Mouse (Mus musculus) spleen, adult 2 months (tissue): Measurements from ENCODE around the gene Adcy5. TPM values are rescaled to one million over a fixed set of nuclear protein-coding genes. Genes with fewer than 3 reads are reported as not detected.

Experiments
- DNase-seq, 2 experiments: peaks; one replicate each; pipeline versions ENCODE4 v3.0.0 to v3.0.0-alpha.2; 2012 to 2021; ENCODE audit warnings: low spot score in 2 of 2, low read depth in 1 of 2
- H3K27ac ChIP-seq: fragments of 200-500 bp; 2 replicates; pipeline ENCODE4 v1.5.1; 2012; ENCODE audit warnings: low read length, inconsistent platforms; ENCODE audit not compliant: insufficient read depth
- H3K27me3 ChIP-seq: fragments of 200-500 bp; 2 replicates; pipeline ENCODE4 v1.6.1; 2012; ENCODE audit warnings: mild to moderate bottlenecking, moderate library complexity, low read length, inconsistent platforms; ENCODE audit not compliant: control insufficient read depth, insufficient read depth
- H3K36me3 ChIP-seq: fragments of 200-500 bp; 2 replicates; pipeline ENCODE4 v1.6.1; 2012; ENCODE audit warnings: mild to moderate bottlenecking, low read length, inconsistent platforms; ENCODE audit not compliant: control insufficient read depth, insufficient read depth
- H3K4me1 ChIP-seq: fragments of 200-500 bp; 2 replicates; pipeline ENCODE4 v1.6.1; 2011; ENCODE audit warnings: inconsistent platforms; ENCODE audit not compliant: control insufficient read depth, insufficient read depth, insufficient read length
- H3K4me3 ChIP-seq: fragments of 200-500 bp; 2 replicates; pipeline ENCODE4 v1.5.1; 2011; ENCODE audit warnings: mild to moderate bottlenecking, inconsistent platforms; ENCODE audit not compliant: insufficient read depth, insufficient read length; ENCODE audit errors: extremely low read depth
- CTCF ChIP-seq: fragments of 200-500 bp; IDR thresholded peaks from 2 replicates; pipeline ENCODE4 v1.5.1; 2011; ENCODE audit warnings: mild to moderate bottlenecking, inconsistent platforms; ENCODE audit not compliant: insufficient read depth, insufficient read length, insufficient replicate concordance; ENCODE audit errors: extremely low read depth
- POLR2A ChIP-seq: fragments of 200-500 bp; IDR thresholded peaks from 2 replicates; pipeline ENCODE4 v1.6.1; 2011; ENCODE audit warnings: low read depth, low read length, inconsistent platforms
- WGBS: fragments of 180-500 bp; shearing (Covaris S2); methylation state at CpG from one replicate; pipeline ENCODE4 v1.1.7; 2018; 5-methylcytosine and 5-hydroxymethylcytosine counted together
- polyA plus RNA-seq: library from polyadenylated mRNA; depleted of rRNA; stranded (reverse); fragments of >200 nt; gene quantifications from 2 replicates; pipeline ENCODE4 v1.2.3, GENCODE M21; 2012

Adcy5 gene
- polyA plus RNA-seq, 1 experiment: 6.8 TPM

DNA sequence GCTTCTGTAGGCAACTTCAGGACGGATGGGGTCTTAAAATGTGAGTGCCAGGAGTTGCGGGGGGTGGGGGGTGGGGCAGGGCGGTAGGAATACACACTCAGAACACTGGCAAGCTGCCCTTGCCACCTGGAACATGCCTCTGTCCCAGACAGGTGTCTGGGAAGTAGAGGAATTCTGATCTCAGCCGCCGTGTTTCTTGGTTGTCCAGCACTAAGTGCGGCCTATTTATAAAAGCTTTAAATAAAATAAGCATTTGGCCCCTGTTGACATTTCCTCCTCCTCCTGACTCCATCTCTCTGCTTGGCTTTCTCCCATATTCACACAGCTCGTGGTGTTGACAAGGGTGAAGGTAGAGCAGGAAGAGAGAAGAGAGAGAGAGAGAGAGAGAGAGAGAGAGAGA lies 60.4 kb downstream of the Adcy5 start:
- no peaks in the 10 kb centered on the region for H3K4me1 ChIP-seq
- no peak overlapping the region for H3K4me3 ChIP-seq
- WGBS: 82% methylated on average over 7 of the region's 7 CpGs
- H3K27me3 ChIP-seq: no peaks in the 10 kb centered on the region
- TF ChIP-seq POLR2A: no peak
- H3K36me3 ChIP-seq: no peaks in the 10 kb centered on the region
- no peak for DNase-seq
- no peak overlapping the region for H3K27ac ChIP-seq

DNA sequence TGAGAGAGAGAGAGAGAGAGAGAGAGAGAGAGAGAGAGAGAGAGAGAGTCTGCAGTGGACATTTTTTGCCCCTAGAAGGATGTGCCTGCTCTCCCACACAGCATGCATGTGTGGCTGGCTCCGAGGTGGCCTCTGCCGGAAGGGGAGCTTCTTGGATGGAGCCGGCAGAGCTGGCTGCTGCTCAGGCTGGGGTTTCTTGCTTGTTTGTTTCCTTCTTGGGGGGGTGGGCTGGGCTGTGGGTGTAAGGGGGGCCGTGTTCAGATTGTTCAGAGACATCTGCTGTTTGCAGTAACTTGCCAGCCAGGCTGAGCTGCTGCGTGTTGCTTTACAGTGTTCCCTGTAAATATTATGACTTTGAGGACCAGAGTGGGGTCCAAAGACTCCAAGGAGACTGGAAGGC lies 60.8 kb downstream of the Adcy5 start:
- WGBS: 70% methylated on average over 5 of the region's 5 CpGs
- no peak overlapping the region for H3K27ac ChIP-seq
- H3K27me3 ChIP-seq: no peaks in the 10 kb centered on the region
- no peak for DNase-seq
- no peaks in the 10 kb centered on the region for H3K36me3 ChIP-seq
- no peak for TF ChIP-seq POLR2A
- TF ChIP-seq CTCF: no peak
- no peak overlapping the region for H3K4me3 ChIP-seq
- H3K4me1 ChIP-seq: no peaks in the 10 kb centered on the region

DNA sequence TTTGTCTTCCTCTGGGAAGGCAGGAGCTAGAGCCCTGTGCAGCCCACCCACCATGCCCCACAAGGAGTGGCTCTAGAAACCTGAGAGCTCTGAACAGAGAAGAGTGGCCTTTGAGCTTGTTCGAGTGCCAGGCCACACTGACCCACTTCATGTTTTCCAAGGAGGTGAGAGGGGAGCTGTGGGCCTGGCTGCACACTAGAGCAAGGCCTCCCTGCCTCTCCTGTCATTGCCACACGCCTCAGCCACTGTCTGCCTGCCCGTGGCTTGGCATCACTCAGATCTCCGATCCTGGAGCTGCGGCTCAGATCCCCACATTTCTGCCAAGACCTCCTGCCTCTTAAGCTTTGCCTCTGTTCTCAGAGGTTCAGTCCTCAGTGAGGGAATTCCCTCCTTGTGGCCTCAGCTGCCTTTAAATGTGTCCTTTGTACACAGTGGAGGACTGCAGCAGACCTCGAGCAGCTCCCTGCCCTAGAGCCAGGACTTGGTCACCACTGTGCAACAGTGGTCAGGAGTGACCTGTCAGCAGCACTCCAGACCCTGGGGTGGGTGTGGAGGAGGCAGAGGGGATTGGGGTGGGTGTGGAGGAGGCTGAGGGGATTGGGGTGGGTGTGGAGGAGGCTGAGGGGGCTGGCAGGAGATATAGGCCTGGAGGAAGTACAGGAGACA lies 62.3 kb downstream of the Adcy5 start:
- no peak overlapping the region for H3K4me3 ChIP-seq
- 88% methylated on average over 6 of the region's 6 CpGs for WGBS

DNA sequence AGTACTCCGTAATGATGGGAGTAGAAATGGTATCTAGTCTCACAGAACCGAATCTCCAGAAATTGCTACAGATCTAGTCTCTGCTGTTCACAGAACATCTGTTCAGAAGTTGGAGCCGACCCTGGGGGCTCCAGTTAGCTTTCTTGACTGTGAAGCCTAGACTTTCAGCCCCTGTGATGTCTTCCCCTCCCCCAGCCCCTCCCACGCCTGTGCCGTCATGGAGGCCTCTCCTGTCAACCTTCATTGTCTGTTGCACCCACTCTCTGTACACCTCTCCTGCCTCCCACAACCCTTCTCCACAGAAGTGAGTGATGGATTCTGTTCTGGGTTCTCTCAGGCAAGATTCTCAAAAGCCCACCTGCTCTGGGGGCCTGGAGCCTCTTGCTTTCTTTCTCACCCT lies 65.7 kb downstream of the Adcy5 start:
- H3K4me3 ChIP-seq: no peak overlapping the region
- no peak for DNase-seq
- H3K27ac ChIP-seq: no peak overlapping the region
- no peaks in the 10 kb centered on the region for H3K4me1 ChIP-seq
- TF ChIP-seq CTCF (no peak), POLR2A (no peak)
- H3K36me3 ChIP-seq: no peaks in the 10 kb centered on the region
- H3K27me3 ChIP-seq: no peaks in the 10 kb centered on the region
- 83% methylated on average over 5 of the region's 5 CpGs for WGBS

More for the DNA sequence above, 62.3 kb downstream of the Adcy5 start:
- TF ChIP-seq POLR2A (no peak), CTCF (no peak)
- no peak for DNase-seq
- Histone ChIP-seq H3K27ac (no peak overlapping the region), H3K36me3 (no peaks in the 10 kb centered on the region), H3K27me3 (no peaks in the 10 kb centered on the region), H3K4me1 (no peaks in the 10 kb centered on the region)

DNA sequence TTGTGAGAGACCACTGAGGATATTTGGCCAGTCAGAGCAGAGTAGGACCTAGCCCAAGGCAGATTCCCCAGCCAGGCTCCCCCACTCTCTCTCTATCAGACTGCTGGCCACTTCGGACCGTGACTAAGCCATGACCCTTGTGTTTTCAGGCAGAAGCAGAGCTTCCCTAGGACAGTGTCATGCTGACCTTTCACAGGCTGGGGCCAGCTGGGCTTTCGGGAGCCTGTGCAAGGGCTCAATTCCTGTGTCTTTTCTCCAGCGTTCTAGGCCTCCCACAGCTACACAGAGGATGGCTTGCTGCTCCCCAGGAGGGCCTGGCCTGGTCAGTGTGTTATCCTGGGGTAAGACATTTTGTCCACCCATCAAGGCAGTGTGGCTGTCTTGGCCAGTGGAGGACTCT lies 66.9 kb downstream of the Adcy5 start:
- 82% methylated on average over 4 of the region's 4 CpGs for WGBS
- Histone ChIP-seq H3K27ac (no peak overlapping the region), H3K36me3 (no peaks in the 10 kb centered on the region), H3K4me3 (no peak overlapping the region), H3K4me1 (no peaks in the 10 kb centered on the region), H3K27me3 (no peaks in the 10 kb centered on the region)
- no peak for TF ChIP-seq POLR2A
- no peak for DNase-seq

DNA sequence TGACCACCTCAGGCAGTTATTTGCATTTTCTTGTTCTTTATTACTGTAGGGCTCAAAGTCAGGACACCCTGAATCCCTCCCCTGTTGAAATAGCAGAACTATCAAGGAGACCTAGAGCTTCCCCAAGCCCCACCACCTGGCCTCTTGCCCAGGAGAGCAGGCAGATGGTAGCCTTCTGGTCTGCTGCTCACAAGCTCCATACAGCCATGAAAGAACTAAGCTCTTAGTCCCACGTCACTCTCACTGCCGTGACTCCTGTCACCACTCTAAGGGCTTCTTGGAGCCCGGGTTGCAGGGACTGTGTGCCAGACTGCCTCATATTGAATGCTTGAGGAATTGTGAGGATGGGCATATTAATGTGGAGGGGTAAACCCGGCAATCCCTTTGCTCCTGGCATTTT lies 69.3 kb downstream of the Adcy5 start:
- WGBS: 62% methylated on average over 4 of the region's 4 CpGs
- no peak for DNase-seq
- Histone ChIP-seq H3K36me3 (no peaks in the 10 kb centered on the region), H3K4me3 (no peak overlapping the region), H3K27me3 (no peaks in the 10 kb centered on the region), H3K27ac (no peak overlapping the region), H3K4me1 (no peaks in the 10 kb centered on the region)
- TF ChIP-seq CTCF (no peak), POLR2A (no peak)

DNA sequence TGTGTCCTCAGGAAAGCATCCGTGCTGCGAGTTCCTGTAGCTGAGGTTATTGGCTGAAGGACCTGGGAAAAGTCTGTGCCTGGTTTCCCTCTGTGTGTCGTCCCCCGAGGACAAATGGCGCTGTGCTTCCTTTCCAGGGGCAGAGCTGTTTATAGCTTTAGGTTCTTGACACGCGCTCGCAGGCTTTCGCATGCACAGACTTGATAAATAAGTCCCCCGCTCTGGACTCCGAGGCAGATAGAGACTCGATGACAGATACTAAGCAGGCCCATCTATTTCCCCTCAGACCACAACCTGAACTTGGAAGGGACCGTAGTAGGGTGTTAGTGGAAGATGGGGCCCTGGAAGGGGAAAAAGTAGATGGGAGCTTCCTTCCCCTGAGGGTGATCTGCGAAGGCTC lies 70.0 kb downstream of the Adcy5 start:
- no peak for DNase-seq
- Histone ChIP-seq H3K4me3 (no peak overlapping the region), H3K4me1 (peaks cover 3% of the 10 kb centered on the region; the same call in 1 of the 2 replicates), H3K36me3 (no peaks in the 10 kb centered on the region), H3K27me3 (no peaks in the 10 kb centered on the region), H3K27ac (no peak overlapping the region)
- 77% methylated on average over 14 of the region's 14 CpGs for WGBS
- TF ChIP-seq CTCF (no peak), POLR2A (no peak)

DNA sequence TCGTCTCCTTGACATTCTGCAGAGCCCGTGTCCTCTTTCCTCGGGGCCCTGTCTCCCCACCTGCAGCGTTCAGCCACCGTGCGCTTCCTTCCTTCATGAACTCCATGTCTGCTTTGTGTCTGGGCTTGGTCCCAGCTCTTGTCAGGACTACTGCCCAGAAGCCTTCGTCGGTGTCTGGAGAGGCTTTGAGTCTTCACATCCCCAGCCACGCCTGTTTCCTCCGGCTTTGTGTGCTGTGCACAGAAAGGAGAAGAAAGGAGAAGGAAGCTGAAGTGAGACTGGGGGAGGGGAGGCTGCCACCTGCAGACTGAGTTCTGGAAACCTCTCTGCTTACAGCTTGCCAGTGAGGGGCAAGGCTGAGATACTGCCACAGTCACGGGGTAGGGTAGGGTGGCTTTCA lies 74.9 kb downstream of the Adcy5 start:
- Histone ChIP-seq H3K36me3 (no peaks in the 10 kb centered on the region), H3K4me3 (no peak overlapping the region), H3K4me1 (peaks cover 4% of the 10 kb centered on the region; the same call in 1 of the 2 replicates), H3K27me3 (no peaks in the 10 kb centered on the region), H3K27ac (no peak overlapping the region)
- 7% methylated on average over 11 of the region's 11 CpGs for WGBS
- TF ChIP-seq POLR2A (no peak), CTCF (no peak)
- DNase-seq: no peak
